Mouse (Mus musculus): Measurements from ENCODE around the gene Csdc2. TPM values are rescaled to one million over a fixed set of nuclear protein-coding genes. Genes with fewer than 3 reads are reported as not detected.

Csdc2 gene
- polyA plus RNA-seq (2015; fragmentation: Nextera tagmentation; extraction: Ambion mirVana): 15.7 and 16.7 TPM in 2 replicates

DNA sequence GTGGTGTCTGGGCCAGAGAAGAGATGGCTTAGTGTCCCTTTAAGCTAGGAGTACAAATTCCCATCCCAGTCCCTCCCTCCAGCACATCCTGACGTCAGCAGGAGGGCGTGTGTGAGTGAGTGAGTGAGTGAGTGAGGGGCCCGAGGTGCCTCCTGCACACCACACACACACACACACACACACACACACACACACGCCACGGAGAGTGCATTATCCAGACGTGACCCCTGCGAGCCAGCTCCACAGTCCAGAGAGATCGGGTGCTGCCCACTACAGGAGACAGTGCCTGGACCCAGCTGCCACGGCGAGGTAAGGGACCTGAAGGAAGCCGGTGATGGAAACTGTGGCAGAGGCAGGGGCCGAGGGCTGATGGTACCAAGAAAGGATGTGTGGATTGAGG, at the start of gene Csdc2:
TSS of gene Csdc2 (plus strand) at position 81 of the 400 bp plus-strand sequence.
- Histone ChIP-seq H3K4me2 (peak within 1 kb of the TSS; percentile 71), H3K27me3 (replicated peaks) (no peaks in the 10 kb centered on the region), H3K4me3 (replicated peaks) (peak within 1 kb of the TSS; percentile 50), H3K27ac (peak within 1 kb of the TSS; percentile 74), H3K4me1 (peaks cover 28% of the 10 kb centered on the region), H3K9me3 (no peaks in the 10 kb centered on the region), H3K36me3 (no peaks in the 10 kb centered on the region), H3K9ac (no peak within 1 kb of the TSS; the same call in 1 of the 2 replicates)
- peak; percentile 57; the same call in 1 of the 2 replicates for ATAC-seq (ENCODE audit: insufficient read depth, low FRiP score, low read depth)
- WGBS: 3% methylated on average over 12 of the region's 12 CpGs

DNA sequence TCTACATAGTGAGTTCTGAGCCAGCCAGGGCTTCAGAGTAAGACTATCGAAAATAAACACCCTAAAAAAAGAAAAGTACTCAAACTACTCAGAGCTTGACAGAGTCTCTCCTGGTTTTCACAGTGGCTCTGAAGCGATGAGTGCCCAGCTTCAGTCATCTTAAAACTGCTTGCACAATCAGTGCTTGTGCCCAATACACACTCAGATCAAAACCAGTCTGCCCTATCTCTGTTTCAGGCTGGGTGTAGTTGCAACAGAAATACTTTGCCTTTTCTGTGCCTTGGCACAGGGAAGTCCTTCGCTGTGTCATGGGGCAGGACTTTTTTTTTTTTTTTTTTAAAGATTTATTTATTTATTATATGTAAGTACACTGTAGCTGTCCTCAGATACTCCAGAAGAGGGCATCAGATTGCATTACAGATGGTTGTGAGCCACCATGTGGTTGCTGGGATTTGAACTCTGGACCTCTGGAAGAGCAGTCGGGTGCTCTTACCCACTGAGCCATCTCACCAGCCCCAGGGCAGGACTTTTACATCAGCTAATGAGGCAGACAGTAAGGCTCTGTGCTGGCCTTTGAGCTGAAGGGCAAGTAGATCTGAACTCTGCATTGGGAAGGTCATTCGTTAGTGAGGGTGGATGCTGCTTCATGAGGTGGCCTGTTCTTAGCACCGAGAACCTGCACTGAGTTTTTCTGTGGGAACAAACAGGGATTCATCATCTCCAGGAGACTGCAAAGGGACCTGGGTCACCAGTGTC, 49.6 kb upstream of the Csdc2 start:
- Histone ChIP-seq H3K4me3 (replicated peaks) (no peak overlapping the region), H3K4me2 (no peak overlapping the region), H3K9me3 (no peaks in the 10 kb centered on the region), H3K36me3 (peaks cover 31% of the 10 kb centered on the region), H3K9ac (no peak overlapping the region), H3K27me3 (replicated peaks) (no peaks in the 10 kb centered on the region), H3K27ac (no peak overlapping the region), H3K4me1 (no peaks in the 10 kb centered on the region)
- 90% methylated on average over 6 of the region's 6 CpGs for WGBS
- ATAC-seq (ENCODE audit: insufficient read depth, low FRiP score, low read depth): no peak

- no peaks in the 10 kb centered on the region for H3K27me3 ChIP-seq (replicated peaks)
- no peaks in the 10 kb centered on the region for H3K4me1 ChIP-seq
- ATAC-seq (ENCODE audit: insufficient read depth, low FRiP score, low read depth): no peak
- WGBS: 95% methylated on average over 7 of the region's 7 CpGs
- no peak overlapping the region for H3K4me2 ChIP-seq
- no peak overlapping the region for H3K27ac ChIP-seq
- H3K9ac ChIP-seq: no peak overlapping the region
- H3K36me3 ChIP-seq: peaks cover 34% of the 10 kb centered on the region
- no peaks in the 10 kb centered on the region for H3K9me3 ChIP-seq
- H3K4me3 ChIP-seq (replicated peaks): no peak overlapping the region
Observed at GRCm38 (mm10) chr15:81889175-81889574, 47.4 kb upstream of the Csdc2 start.

GRCm38 (mm10) chr15:81891140-81891802, 45.3 kb upstream of the Csdc2 start:
- 82% methylated on average over 7 of the region's 7 CpGs for WGBS
- H3K27me3 ChIP-seq (replicated peaks): no peaks in the 10 kb centered on the region
- H3K9ac ChIP-seq: no peak overlapping the region
- H3K9me3 ChIP-seq: no peaks in the 10 kb centered on the region
- no peak overlapping the region for H3K4me2 ChIP-seq
- no peak for ATAC-seq (ENCODE audit: insufficient read depth, low FRiP score, low read depth)
- peaks cover 41% of the 10 kb centered on the region for H3K36me3 ChIP-seq
- H3K27ac ChIP-seq: no peak overlapping the region
- no peaks in the 10 kb centered on the region for H3K4me1 ChIP-seq
- no peak overlapping the region for H3K4me3 ChIP-seq (replicated peaks)

DNA sequence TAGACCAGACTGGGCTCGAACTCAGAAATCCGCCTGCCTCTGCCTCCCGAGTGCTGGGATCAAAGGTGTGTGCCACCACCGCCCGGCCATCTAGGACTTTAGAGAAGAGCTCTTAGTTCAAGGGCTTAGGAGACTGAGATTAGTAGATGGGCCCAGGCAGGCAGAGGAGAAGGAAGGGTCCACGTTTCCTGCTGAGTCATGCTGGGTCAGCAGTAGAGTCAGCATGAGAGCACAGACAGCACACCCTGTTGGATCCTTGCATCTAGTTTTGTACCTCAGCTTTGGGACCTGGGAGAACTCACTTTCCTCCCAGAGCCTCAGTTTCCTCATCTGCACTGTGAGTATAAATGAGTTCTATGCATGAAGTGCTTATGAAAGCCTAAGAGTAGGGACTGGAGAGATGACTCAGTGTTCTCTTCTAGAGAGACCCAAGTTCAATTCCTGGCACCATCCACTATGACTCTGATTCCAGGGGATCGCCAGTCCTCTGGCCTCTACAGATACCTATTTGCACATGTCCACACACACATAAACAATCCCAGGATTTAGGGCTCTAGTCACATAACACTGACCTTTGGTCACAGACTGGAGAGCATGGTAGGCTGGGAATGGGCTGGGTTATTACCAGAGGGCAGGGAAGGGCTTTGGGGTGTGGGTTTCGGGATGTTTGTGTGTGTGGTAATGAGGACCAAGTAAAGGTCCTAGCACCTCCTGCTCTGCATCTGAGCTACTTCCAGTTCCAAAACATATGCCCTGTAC, 44.6 kb upstream of the Csdc2 start:
- no peak overlapping the region for H3K4me3 ChIP-seq (replicated peaks)
- no peaks in the 10 kb centered on the region for H3K27me3 ChIP-seq (replicated peaks)
- H3K27ac ChIP-seq: no peak overlapping the region
- no peak overlapping the region for H3K9ac ChIP-seq
- peaks cover 42% of the 10 kb centered on the region for H3K36me3 ChIP-seq
- H3K9me3 ChIP-seq: no peaks in the 10 kb centered on the region
- whole genome bisulfite sequencing: 92% methylated on average over 8 of the region's 8 CpGs
- H3K4me1 ChIP-seq: no peaks in the 10 kb centered on the region
- peak; percentile 43; the same call in 1 of the 2 replicates for ATAC-seq (ENCODE audit: insufficient read depth, low FRiP score, low read depth)
- no peak overlapping the region for H3K4me2 ChIP-seq

DNA sequence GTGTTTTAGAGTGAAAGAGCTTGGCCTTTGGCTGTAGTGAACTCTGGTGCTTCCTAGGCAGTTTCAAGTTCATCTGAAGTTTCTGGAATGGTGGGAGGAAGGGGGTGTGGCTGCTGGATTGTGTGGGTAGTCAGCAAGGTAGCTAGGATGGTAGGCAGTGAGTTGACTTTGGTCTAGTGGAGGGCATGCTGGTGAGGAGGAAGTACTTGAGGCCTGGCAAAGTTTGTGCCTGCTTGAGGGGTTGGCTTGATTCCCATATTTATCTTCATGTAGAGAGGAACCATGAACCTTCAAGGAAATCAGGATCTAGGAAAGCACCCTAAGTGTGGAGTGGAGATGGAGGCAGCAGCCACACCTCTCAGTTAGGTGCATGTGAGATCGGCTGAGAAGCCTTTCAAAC, 42.6 kb upstream of the Csdc2 start:
- no peaks in the 10 kb centered on the region for H3K4me1 ChIP-seq
- no peak overlapping the region for H3K4me3 ChIP-seq (replicated peaks)
- no peaks in the 10 kb centered on the region for H3K27me3 ChIP-seq (replicated peaks)
- 90% methylated on average over 1 of the region's 1 CpGs for WGBS
- ATAC-seq (ENCODE audit: insufficient read depth, low FRiP score, low read depth): no peak
- peaks cover 36% of the 10 kb centered on the region for H3K36me3 ChIP-seq
- no peak overlapping the region for H3K27ac ChIP-seq
- H3K9ac ChIP-seq: no peak overlapping the region
- H3K4me2 ChIP-seq: no peak overlapping the region
- H3K9me3 ChIP-seq: no peaks in the 10 kb centered on the region

- Histone ChIP-seq H3K36me3 (peaks cover 36% of the 10 kb centered on the region), H3K9me3 (no peaks in the 10 kb centered on the region), H3K4me1 (no peaks in the 10 kb centered on the region), H3K4me3 (replicated peaks) (no peak overlapping the region), H3K27ac (no peak overlapping the region), H3K4me2 (no peak overlapping the region), H3K9ac (no peak overlapping the region), H3K27me3 (replicated peaks) (no peaks in the 10 kb centered on the region)
- WGBS: 92% methylated on average over 2 of the region's 2 CpGs
- no peak for ATAC-seq (ENCODE audit: insufficient read depth, low FRiP score, low read depth)
Observed at GRCm38 (mm10) chr15:81896407-81896806, 40.2 kb upstream of the Csdc2 start.

DNA sequence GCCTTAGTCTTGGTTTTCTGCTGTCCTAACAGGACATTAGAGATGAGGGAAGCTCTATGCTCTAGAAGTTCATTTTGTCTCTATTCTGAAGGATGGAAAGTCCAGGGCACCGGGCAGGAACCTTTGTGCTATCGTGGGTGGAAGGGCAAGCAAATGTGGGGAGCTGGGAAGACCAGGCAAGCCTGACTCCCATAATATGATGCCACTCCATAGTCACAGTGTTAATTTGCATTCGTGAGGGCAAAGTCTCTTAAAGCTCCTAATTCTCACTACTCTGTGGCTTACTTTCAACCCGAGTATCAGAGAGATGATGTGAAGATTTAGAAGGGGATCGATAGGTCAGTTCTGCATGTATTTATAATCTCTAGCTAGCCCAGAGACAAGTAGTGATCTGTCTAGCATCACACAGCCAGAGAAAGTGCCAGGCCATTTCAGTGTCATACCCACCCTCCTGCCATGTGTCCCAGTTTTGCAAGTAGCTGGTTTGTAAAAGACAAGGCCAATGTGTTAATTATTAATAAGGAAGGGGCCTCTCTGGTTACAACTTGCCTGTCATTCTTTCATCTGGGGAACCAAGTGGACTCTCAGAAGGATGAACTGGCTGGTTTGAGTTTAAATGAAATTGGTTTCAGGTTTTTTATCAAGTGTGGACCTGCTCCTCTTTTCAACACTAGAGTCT, 38.8 kb upstream of the Csdc2 start:
- no peak overlapping the region for H3K4me3 ChIP-seq (replicated peaks)
- H3K27ac ChIP-seq: no peak overlapping the region
- 79% methylated on average over 5 of the region's 5 CpGs for WGBS
- no peak overlapping the region for H3K9ac ChIP-seq
- ATAC-seq (ENCODE audit: insufficient read depth, low FRiP score, low read depth): no peak
- no peaks in the 10 kb centered on the region for H3K9me3 ChIP-seq
- no peaks in the 10 kb centered on the region for H3K4me1 ChIP-seq
- no peak overlapping the region for H3K4me2 ChIP-seq
- no peaks in the 10 kb centered on the region for H3K27me3 ChIP-seq (replicated peaks)
- H3K36me3 ChIP-seq: peaks cover 38% of the 10 kb centered on the region

- WGBS: 86% methylated on average over 2 of the region's 2 CpGs
- Histone ChIP-seq H3K4me2 (no peak overlapping the region), H3K27me3 (replicated peaks) (no peaks in the 10 kb centered on the region), H3K9ac (no peak overlapping the region), H3K27ac (no peak overlapping the region), H3K4me1 (no peaks in the 10 kb centered on the region), H3K4me3 (replicated peaks) (no peak overlapping the region), H3K9me3 (no peaks in the 10 kb centered on the region), H3K36me3 (peaks cover 42% of the 10 kb centered on the region)
- no peak for ATAC-seq (ENCODE audit: insufficient read depth, low FRiP score, low read depth)
Observed at GRCm38 (mm10) chr15:81898751-81899150, 37.8 kb upstream of the Csdc2 start.

DNA sequence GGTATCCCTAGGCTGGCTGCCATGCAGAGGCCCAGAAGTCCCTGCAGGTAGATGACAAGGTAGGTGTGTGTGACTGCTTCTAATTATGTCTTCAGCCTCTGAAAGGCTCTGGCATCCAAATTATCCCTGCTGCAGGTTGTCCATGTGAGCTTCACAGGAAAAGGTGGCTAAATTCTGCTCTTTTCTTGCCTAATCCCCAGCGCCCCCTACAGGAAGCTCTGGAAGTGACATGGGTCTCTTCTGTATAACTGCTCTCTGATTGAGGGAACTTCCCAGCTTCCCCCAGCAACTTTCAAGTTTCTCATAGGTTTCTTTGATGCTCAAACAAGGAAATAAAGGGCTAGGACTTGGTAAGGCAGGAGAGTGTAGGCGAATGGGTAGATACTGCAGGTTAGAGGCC, 31.6 kb upstream of the Csdc2 start:
- Histone ChIP-seq H3K4me2 (no peak overlapping the region), H3K27ac (no peak overlapping the region), H3K4me3 (replicated peaks) (no peak overlapping the region), H3K36me3 (peaks cover 64% of the 10 kb centered on the region), H3K4me1 (no peaks in the 10 kb centered on the region), H3K9ac (no peak overlapping the region), H3K9me3 (no peaks in the 10 kb centered on the region), H3K27me3 (replicated peaks) (no peaks in the 10 kb centered on the region)
- WGBS: 37% methylated on average over 2 of the region's 2 CpGs
- no peak for ATAC-seq (ENCODE audit: insufficient read depth, low FRiP score, low read depth)

GRCm38 (mm10) chr15:81907953-81908352, 28.6 kb upstream of the Csdc2 start:
- H3K27me3 ChIP-seq (replicated peaks): no peaks in the 10 kb centered on the region
- no peak overlapping the region for H3K27ac ChIP-seq
- no peak overlapping the region for H3K9ac ChIP-seq
- 82% methylated on average over 8 of the region's 8 CpGs for WGBS
- no peaks in the 10 kb centered on the region for H3K9me3 ChIP-seq
- H3K4me2 ChIP-seq: no peak overlapping the region
- H3K4me1 ChIP-seq: 0 out of 2 replicates have a peak, but pooled peaks cover 3% of the 10 kb centered on the region
- no peak for ATAC-seq (ENCODE audit: insufficient read depth, low FRiP score, low read depth)
- H3K36me3 ChIP-seq: peaks cover 64% of the 10 kb centered on the region
- no peak overlapping the region for H3K4me3 ChIP-seq (replicated peaks)
